Comparison of ENCODE assay signal across 10 mouse cellular contexts in genomic region chr16:4605514-4606131, GRCm38 (mm10). TPM values are rescaled to one million over a fixed set of nuclear protein-coding genes. Genes with fewer than 3 reads are reported as not detected.
A peak's percentile ranks its signal among the peaks of the same experiment; 100 is the strongest.
DNase-seq lines count a peak whose midpoint lies in the region; ATAC-seq and TF ChIP-seq lines count a peak whose summit lies in the region.
"Had no signal": no experiment of that assay in that cellular context is flagged by ENCODE, and none has a peak within 500 bp of the region (broad histone marks: within the 10 kb centered on the region; RNA-seq: fewer than 3 reads in every experiment).

No protein-coding gene starts in this region.

- H3K9me3 ChIP-seq in heart, embryonic 15.5 days (replicated peaks): no peaks in the 10 kb centered on the region
- no peaks in the 10 kb centered on the region for H3K9me3 ChIP-seq in neural tube, embryonic 12.5 days
- H3K9me3 ChIP-seq in neural tube, embryonic 15.5 days (replicated peaks): no peaks in the 10 kb centered on the region
- no peaks in the 10 kb centered on the region for H3K9me3 ChIP-seq in intestine, postnatal 0 days (ENCODE audit: control insufficient read depth)
- no peaks in the 10 kb centered on the region for H3K9me3 ChIP-seq in stomach, postnatal 0 days (ENCODE audit: control insufficient read depth, low read length)

- 76% methylated on average over 13 of the region's 13 CpGs for WGBS in heart, embryonic 15.5 days
- WGBS in neural tube, embryonic 12.5 days: 40% methylated on average over 13 of the region's 13 CpGs
- 41% methylated on average over 13 of the region's 13 CpGs for WGBS in neural tube, embryonic 15.5 days
- WGBS in intestine, postnatal 0 days: 40% methylated on average over 13 of the region's 13 CpGs
- WGBS in stomach, postnatal 0 days: 51% methylated on average over 11 of the region's 13 CpGs

- H3K4me1 ChIP-seq in heart, embryonic 15.5 days (replicated peaks): peaks cover 79% of the 10 kb centered on the region
- H3K4me1 ChIP-seq in neural tube, embryonic 12.5 days: peaks cover 68% of the 10 kb centered on the region
- H3K4me1 ChIP-seq in neural tube, embryonic 15.5 days: peaks cover 73% of the 10 kb centered on the region
- H3K4me1 ChIP-seq in intestine, postnatal 0 days (replicated peaks; ENCODE audit: control insufficient read depth, insufficient read depth, low read length): peaks cover 36% of the 10 kb centered on the region
- H3K4me1 ChIP-seq in stomach, postnatal 0 days (replicated peaks; ENCODE audit: control insufficient read depth, insufficient read depth): peaks cover 19% of the 10 kb centered on the region

- H3K27ac ChIP-seq in heart, embryonic 15.5 days: 0 out of 2 replicates have a peak overlapping the region, but pooled peaks have one; percentile 75
- H3K27ac ChIP-seq in neural tube, embryonic 12.5 days: no peak overlapping the region
- no peak overlapping the region for H3K27ac ChIP-seq in neural tube, embryonic 15.5 days (replicated peaks)
- H3K27ac ChIP-seq in intestine, postnatal 0 days (ENCODE audit: low read depth, low read length): no peak overlapping the region; the same call in 1 of the 2 replicates
- H3K27ac ChIP-seq in stomach, postnatal 0 days (replicated peaks): no peak overlapping the region

- H3K4me2 ChIP-seq in heart, embryonic 15.5 days: no peak overlapping the region
- peak overlapping the region; percentile 35 for H3K4me2 ChIP-seq in neural tube, embryonic 12.5 days (replicated peaks)
- no peak overlapping the region for H3K4me2 ChIP-seq in neural tube, embryonic 15.5 days
- peak overlapping the region; percentile 37 for H3K4me2 ChIP-seq in intestine, postnatal 0 days (replicated peaks; ENCODE audit: low read depth)
- no peak overlapping the region for H3K4me2 ChIP-seq in stomach, postnatal 0 days (replicated peaks; ENCODE audit: low read depth)

- H3K36me3 ChIP-seq in heart, embryonic 15.5 days: peaks cover 9% of the 10 kb centered on the region
- H3K36me3 ChIP-seq in neural tube, embryonic 12.5 days: peaks cover 21% of the 10 kb centered on the region
- peaks cover 17% of the 10 kb centered on the region for H3K36me3 ChIP-seq in neural tube, embryonic 15.5 days
- H3K36me3 ChIP-seq in intestine, postnatal 0 days (ENCODE audit: control insufficient read depth, insufficient read depth): peaks cover 10% of the 10 kb centered on the region; the same call in 1 of the 2 replicates
- H3K36me3 ChIP-seq in stomach, postnatal 0 days (ENCODE audit: control insufficient read depth, insufficient read depth, low read length): no peaks in the 10 kb centered on the region; the same call in 1 of the 2 replicates

- DNase-seq in heart, adult 18-20 months: no peak
- peak; percentile 64 for DNase-seq in stomach, postnatal 0 days (ENCODE audit: low spot score)
- DNase-seq in thymus, postnatal 36 days: no peak
- no peak for DNase-seq in T-cell, adult 2 months (ENCODE audit: low spot score)
- DNase-seq: adrenal gland, postnatal 14 days; right cerebral cortex, adult 18-20 months had no signal

- no peak overlapping the region for H3K9ac ChIP-seq in heart, embryonic 15.5 days
- no peak overlapping the region for H3K9ac ChIP-seq in neural tube, embryonic 12.5 days
- H3K9ac ChIP-seq in neural tube, embryonic 15.5 days (replicated peaks): no peak overlapping the region
- H3K9ac ChIP-seq in intestine, postnatal 0 days (ENCODE audit: low read depth, low read length): no peak overlapping the region
- H3K9ac ChIP-seq in stomach, postnatal 0 days (ENCODE audit: low read length): no peak overlapping the region

- no peak for TF ChIP-seq EP300 in stomach, postnatal 0 days (optimal IDR thresholded peaks at IDR 0.05)

- no peak for TF ChIP-seq CTCF in intestine, postnatal 0 days (IDR thresholded peaks at IDR 0.05; ENCODE audit: low read depth)
- TF ChIP-seq CTCF in stomach, postnatal 0 days (IDR thresholded peaks at IDR 0.05; ENCODE audit: low read depth): no peak

- no peaks in the 10 kb centered on the region for H3K27me3 ChIP-seq in heart, embryonic 15.5 days
- H3K27me3 ChIP-seq in neural tube, embryonic 12.5 days (replicated peaks): no peaks in the 10 kb centered on the region
- H3K27me3 ChIP-seq in neural tube, embryonic 15.5 days (replicated peaks): no peaks in the 10 kb centered on the region
- no peaks in the 10 kb centered on the region for H3K27me3 ChIP-seq in intestine, postnatal 0 days (replicated peaks; ENCODE audit: control insufficient read depth, insufficient read depth, low read length)
- no peaks in the 10 kb centered on the region for H3K27me3 ChIP-seq in stomach, postnatal 0 days (ENCODE audit: control insufficient read depth, insufficient read depth, low read length)

- H3K4me3 ChIP-seq in heart, embryonic 15.5 days: no peak overlapping the region
- no peak overlapping the region for H3K4me3 ChIP-seq in neural tube, embryonic 12.5 days
- H3K4me3 ChIP-seq in neural tube, embryonic 15.5 days (replicated peaks): no peak overlapping the region
- H3K4me3 ChIP-seq in intestine, postnatal 0 days (ENCODE audit: low read depth, low read length): no peak overlapping the region
- no peak overlapping the region for H3K4me3 ChIP-seq in stomach, postnatal 0 days (ENCODE audit: low read depth, low read length)

- ATAC-seq in heart, embryonic 15.5 days (replicated peaks; ENCODE audit: insufficient number of reproducible peaks, insufficient read depth, low FRiP score, low read depth): no peak
- ATAC-seq in neural tube, embryonic 12.5 days (ENCODE audit: low FRiP score, low read depth): peak; percentile 34
- ATAC-seq in neural tube, embryonic 15.5 days (ENCODE audit: low FRiP score): no peak
- no peak; the same call in 1 of the 2 replicates for ATAC-seq in intestine, postnatal 0 days
- ATAC-seq in stomach, postnatal 0 days (ENCODE audit: low FRiP score, low TSS enrichment): no peak

RNA-seq across cellular contexts. Expression of gene Glis2, which starts 11.1 kb away (rescaled TPM):
- polyA plus RNA-seq in heart, embryonic 15.5 days (2015; fragmentation: Nextera tagmentation; extraction: Ambion mirVana): 17.7 and 17.9 TPM in 2 replicates
- 1 to 10 TPM; 6.2 to 8.5 TPM for total RNA-seq in heart, adult 18-20 months (2021)
- 36.5 and 36.7 TPM in 2 replicates for polyA plus RNA-seq in neural tube, embryonic 12.5 days (2016; fragmentation: Nextera tagmentation; extraction: Ambion mirVana)
- 17.2 and 18.7 TPM in 2 replicates for polyA plus RNA-seq in neural tube, embryonic 15.5 days (2015; fragmentation: Nextera tagmentation; extraction: Ambion mirVana)
- polyA plus RNA-seq in intestine, postnatal 0 days (2015; fragmentation: Nextera tagmentation; extraction: Ambion mirVana): 9.2 and 10.5 TPM in 2 replicates
- 11.6 and 11.7 TPM in 2 replicates for polyA plus RNA-seq in stomach, postnatal 0 days (2015; fragmentation: Nextera tagmentation; extraction: Ambion mirVana)

RNA-seq across cellular contexts. Expression of gene Pam16, which starts 19.2 kb away (rescaled TPM):
- 118 and 125 TPM in 2 replicates for polyA plus RNA-seq in heart, embryonic 15.5 days (2015; fragmentation: Nextera tagmentation; extraction: Ambion mirVana)
- 100 to 1,000 TPM; 154 TPM for total RNA-seq in heart, adult 18-20 months (2021)
- 121 and 143 TPM in 2 replicates for polyA plus RNA-seq in neural tube, embryonic 12.5 days (2016; fragmentation: Nextera tagmentation; extraction: Ambion mirVana)
- polyA plus RNA-seq in neural tube, embryonic 15.5 days (2015; fragmentation: Nextera tagmentation; extraction: Ambion mirVana): 150 and 179 TPM in 2 replicates
- polyA plus RNA-seq in intestine, postnatal 0 days (2015; fragmentation: Nextera tagmentation; extraction: Ambion mirVana): 63.3 and 72.1 TPM in 2 replicates
- polyA plus RNA-seq in stomach, postnatal 0 days (2015; fragmentation: Nextera tagmentation; extraction: Ambion mirVana): 65.4 and 71.9 TPM in 2 replicates

RNA-seq across cellular contexts. Expression of gene Vasn, which starts 34.1 kb away (rescaled TPM):
- 14.7 and 20.7 TPM in 2 replicates for polyA plus RNA-seq in heart, embryonic 15.5 days (2015; fragmentation: Nextera tagmentation; extraction: Ambion mirVana)
- 1 to 10 TPM; 7.7 to 9.7 TPM for total RNA-seq in heart, adult 18-20 months (2021)
- polyA plus RNA-seq in neural tube, embryonic 12.5 days (2016; fragmentation: Nextera tagmentation; extraction: Ambion mirVana): 10.9 and 11.3 TPM in 2 replicates
- polyA plus RNA-seq in neural tube, embryonic 15.5 days (2015; fragmentation: Nextera tagmentation; extraction: Ambion mirVana): 7.1 and 8.8 TPM in 2 replicates
- polyA plus RNA-seq in intestine, postnatal 0 days (2015; fragmentation: Nextera tagmentation; extraction: Ambion mirVana): 5.0 and 5.3 TPM in 2 replicates
- 8.8 and 9.6 TPM in 2 replicates for polyA plus RNA-seq in stomach, postnatal 0 days (2015; fragmentation: Nextera tagmentation; extraction: Ambion mirVana)

RNA-seq across cellular contexts. Expression of gene Dnaja3, which starts 34.2 kb away (rescaled TPM):
- polyA plus RNA-seq in heart, embryonic 15.5 days (2015; fragmentation: Nextera tagmentation; extraction: Ambion mirVana): 78.3 and 79.6 TPM in 2 replicates
- total RNA-seq in heart, adult 18-20 months (2021): 100 to 1,000 TPM; 152 to 155 TPM
- polyA plus RNA-seq in neural tube, embryonic 12.5 days (2016; fragmentation: Nextera tagmentation; extraction: Ambion mirVana): 51.5 and 56.4 TPM in 2 replicates
- polyA plus RNA-seq in neural tube, embryonic 15.5 days (2015; fragmentation: Nextera tagmentation; extraction: Ambion mirVana): 68.6 and 71.0 TPM in 2 replicates
- polyA plus RNA-seq in intestine, postnatal 0 days (2015; fragmentation: Nextera tagmentation; extraction: Ambion mirVana): 37.9 and 38.6 TPM in 2 replicates
- 47.0 and 49.2 TPM in 2 replicates for polyA plus RNA-seq in stomach, postnatal 0 days (2015; fragmentation: Nextera tagmentation; extraction: Ambion mirVana)

RNA-seq across cellular contexts. Expression of gene Tfap4, which starts 46.0 kb away (rescaled TPM):
- polyA plus RNA-seq in heart, embryonic 15.5 days (2015; fragmentation: Nextera tagmentation; extraction: Ambion mirVana): 5.6 and 7.1 TPM in 2 replicates
- total RNA-seq in heart, adult 18-20 months (2021): 1 to 10 TPM; 2.1 to 2.6 TPM
- polyA plus RNA-seq in neural tube, embryonic 12.5 days (2016; fragmentation: Nextera tagmentation; extraction: Ambion mirVana): 13.5 and 14.2 TPM in 2 replicates
- 8.6 and 12.3 TPM in 2 replicates for polyA plus RNA-seq in neural tube, embryonic 15.5 days (2015; fragmentation: Nextera tagmentation; extraction: Ambion mirVana)
- 9.3 and 10.8 TPM in 2 replicates for polyA plus RNA-seq in intestine, postnatal 0 days (2015; fragmentation: Nextera tagmentation; extraction: Ambion mirVana)
- polyA plus RNA-seq in stomach, postnatal 0 days (2015; fragmentation: Nextera tagmentation; extraction: Ambion mirVana): 8.9 and 10.6 TPM in 2 replicates

Comparison
In these comparisons a context has a peak if more than half of its experiments do, and no peak if none do; other contexts are left out.
1. H3K4me2 ChIP-seq: peak in neural tube, embryonic 12.5 days (single experiment) and intestine, postnatal 0 days (single experiment); none in heart, embryonic 15.5 days (single experiment), neural tube, embryonic 15.5 days (single experiment) and stomach, postnatal 0 days (single experiment).